Mouse (Mus musculus): ENCODE measurements around the gene 4930415O20Rik. TPM values are rescaled to one million over a fixed set of nuclear protein-coding genes. Genes with fewer than 3 reads are reported as not detected.

Gene 4930415O20Rik
- 0.54 TPM for polyA plus RNA-seq (2014; fragmentation: Illumina TruSeq; extraction: RNeasy Lipid Tissue Mini Kit (QIAGEN cat#74804); ENCODE audit: insufficient read depth, low read depth, low replicate concordance)

GRCm38 (mm10) chr15:98570873-98571538 is at the start of gene 4930415O20Rik, which contains the start of gene Ccnt1:
4930415O20Rik (plus strand) TSS chr15:98571004.
Ccnt1 (minus strand) TSS chr15:98570923.

GRCm38 (mm10) chr15:98533881-98534627 is 36.8 kb upstream of the 4930415O20Rik start, which contains the start of gene Kansl2:
Kansl2 (minus strand) TSS chr15:98534264.

GRCm38 (mm10) chr15:98609331-98610130 is 38.7 kb downstream of the 4930415O20Rik start, which contains the start of gene Adcy6:
Adcy6 (minus strand) TSS chr15:98610076.

GRCm38 (mm10) chr15:98630540-98630939 is 59.7 kb downstream of the 4930415O20Rik start, which contains the start of gene Cacnb3:
Cacnb3 (plus strand) TSS chr15:98630840.

Other genes with a start within 250 kb of the 4930415O20Rik start
- gene Olfr284, start 230.0 kb upstream of the 4930415O20Rik start, polyA plus RNA-seq (2014; fragmentation: Illumina TruSeq; extraction: RNeasy Lipid Tissue Mini Kit (QIAGEN cat#74804); ENCODE audit: insufficient read depth, low read depth, low replicate concordance), result not detected
- gene Olfr283, start 190.1 kb upstream of the 4930415O20Rik start, polyA plus RNA-seq (2014; fragmentation: Illumina TruSeq; extraction: RNeasy Lipid Tissue Mini Kit (QIAGEN cat#74804); ENCODE audit: insufficient read depth, low read depth, low replicate concordance), result not detected
- not detected for gene Olfr282, start 139.8 kb upstream of the 4930415O20Rik start, polyA plus RNA-seq (2014; fragmentation: Illumina TruSeq; extraction: RNeasy Lipid Tissue Mini Kit (QIAGEN cat#74804); ENCODE audit: insufficient read depth, low read depth, low replicate concordance)
- not detected for gene Olfr281, start 118.4 kb upstream of the 4930415O20Rik start, polyA plus RNA-seq (2014; fragmentation: Illumina TruSeq; extraction: RNeasy Lipid Tissue Mini Kit (QIAGEN cat#74804); ENCODE audit: insufficient read depth, low read depth, low replicate concordance)
- gene OR5BS1P, start 101.1 kb upstream of the 4930415O20Rik start, polyA plus RNA-seq (2014; fragmentation: Illumina TruSeq; extraction: RNeasy Lipid Tissue Mini Kit (QIAGEN cat#74804); ENCODE audit: insufficient read depth, low read depth, low replicate concordance), result not detected
- gene Lalba, start 88.3 kb upstream of the 4930415O20Rik start, polyA plus RNA-seq (2014; fragmentation: Illumina TruSeq; extraction: RNeasy Lipid Tissue Mini Kit (QIAGEN cat#74804); ENCODE audit: insufficient read depth, low read depth, low replicate concordance), result not detected
- not detected for gene Olfr279, start 78.6 kb upstream of the 4930415O20Rik start, polyA plus RNA-seq (2014; fragmentation: Illumina TruSeq; extraction: RNeasy Lipid Tissue Mini Kit (QIAGEN cat#74804); ENCODE audit: insufficient read depth, low read depth, low replicate concordance)
- gene Kansl2, start 36.7 kb upstream of the 4930415O20Rik start, polyA plus RNA-seq (2014; fragmentation: Illumina TruSeq; extraction: RNeasy Lipid Tissue Mini Kit (QIAGEN cat#74804); ENCODE audit: insufficient read depth, low read depth, low replicate concordance), result 30.1 TPM
- gene Ccnt1, start 81 bp upstream of the 4930415O20Rik start, polyA plus RNA-seq (2014; fragmentation: Illumina TruSeq; extraction: RNeasy Lipid Tissue Mini Kit (QIAGEN cat#74804); ENCODE audit: insufficient read depth, low read depth, low replicate concordance), result 16.8 TPM
- gene Adcy6, start 39.1 kb downstream of the 4930415O20Rik start, polyA plus RNA-seq (2014; fragmentation: Illumina TruSeq; extraction: RNeasy Lipid Tissue Mini Kit (QIAGEN cat#74804); ENCODE audit: insufficient read depth, low read depth, low replicate concordance), result 17.4 TPM
- gene Cacnb3, start 59.8 kb downstream of the 4930415O20Rik start, polyA plus RNA-seq (2014; fragmentation: Illumina TruSeq; extraction: RNeasy Lipid Tissue Mini Kit (QIAGEN cat#74804); ENCODE audit: insufficient read depth, low read depth, low replicate concordance), result 9.1 TPM
- gene Ddx23, start 91.9 kb downstream of the 4930415O20Rik start, polyA plus RNA-seq (2014; fragmentation: Illumina TruSeq; extraction: RNeasy Lipid Tissue Mini Kit (QIAGEN cat#74804); ENCODE audit: insufficient read depth, low read depth, low replicate concordance), result 30.9 TPM
- gene Rnd1, start 106.5 kb downstream of the 4930415O20Rik start, polyA plus RNA-seq (2014; fragmentation: Illumina TruSeq; extraction: RNeasy Lipid Tissue Mini Kit (QIAGEN cat#74804); ENCODE audit: insufficient read depth, low read depth, low replicate concordance), result 7.5 TPM
- 5.9 TPM for gene Ccdc65, start 137.2 kb downstream of the 4930415O20Rik start, polyA plus RNA-seq (2014; fragmentation: Illumina TruSeq; extraction: RNeasy Lipid Tissue Mini Kit (QIAGEN cat#74804); ENCODE audit: insufficient read depth, low read depth, low replicate concordance)
- gene Fkbp11, start 157.2 kb downstream of the 4930415O20Rik start, polyA plus RNA-seq (2014; fragmentation: Illumina TruSeq; extraction: RNeasy Lipid Tissue Mini Kit (QIAGEN cat#74804); ENCODE audit: insufficient read depth, low read depth, low replicate concordance), result 13.6 TPM
- 49.4 TPM for gene Arf3, start 192.2 kb downstream of the 4930415O20Rik start, polyA plus RNA-seq (2014; fragmentation: Illumina TruSeq; extraction: RNeasy Lipid Tissue Mini Kit (QIAGEN cat#74804); ENCODE audit: insufficient read depth, low read depth, low replicate concordance)
- 4.1 TPM for gene Wnt10b, start 207.1 kb downstream of the 4930415O20Rik start, polyA plus RNA-seq (2014; fragmentation: Illumina TruSeq; extraction: RNeasy Lipid Tissue Mini Kit (QIAGEN cat#74804); ENCODE audit: insufficient read depth, low read depth, low replicate concordance)
- not detected for gene Wnt1, start 218.9 kb downstream of the 4930415O20Rik start, polyA plus RNA-seq (2014; fragmentation: Illumina TruSeq; extraction: RNeasy Lipid Tissue Mini Kit (QIAGEN cat#74804); ENCODE audit: insufficient read depth, low read depth, low replicate concordance)
- not detected for gene Ddn, start 238.5 kb downstream of the 4930415O20Rik start, polyA plus RNA-seq (2014; fragmentation: Illumina TruSeq; extraction: RNeasy Lipid Tissue Mini Kit (QIAGEN cat#74804); ENCODE audit: insufficient read depth, low read depth, low replicate concordance)